Mouse (Mus musculus) mature B cell (primary cell): Measurements from ENCODE around the gene Magea6.
"Not testable (repeated sequence)": the region's sequence is repeated elsewhere in the genome, so short reads cannot be mapped to it uniquely, and the experiment has no call there.

Experiments
- in situ Hi-C: fragments of 300-500 bp; cut with MboI; formaldehyde crosslinking; loops from 2 replicates; pipeline ENCODE4 v1.14.3; 2019

Gene Magea6

DNA sequence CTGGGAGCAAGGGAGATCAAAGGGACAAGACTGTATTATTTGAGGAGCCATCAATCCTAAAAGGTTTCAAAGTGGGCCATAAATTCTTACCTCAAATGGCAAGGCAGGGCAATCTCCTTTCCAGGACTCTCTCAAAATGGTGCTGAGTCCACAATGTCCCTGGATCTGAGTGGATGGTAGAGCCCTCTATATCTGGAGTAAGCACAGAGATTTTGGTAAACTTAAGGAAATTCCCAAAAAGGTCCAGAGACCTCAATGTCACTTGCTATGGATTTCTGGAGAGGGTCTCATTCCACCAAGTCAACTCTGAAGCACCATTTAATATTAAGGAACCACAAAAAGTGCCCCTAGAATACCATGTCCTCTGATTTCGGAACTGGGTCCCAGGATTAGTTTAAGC lies at the start of gene Magea6:
Magea6 (minus strand) TSS at position 101 of the 400 bp plus-strand sequence.
- in situ Hi-C loops = not testable (repeated sequence)

GRCm38 (mm10) chrX:154949405-154949804 lies 13.6 kb upstream of the Magea6 start, which contains the start of gene Magea3:
Magea3 (minus strand) TSS chrX:154949505.
- in situ Hi-C loops = not testable (repeated sequence)

GRCm38 (mm10) chrX:154890167-154890566 lies 45.6 kb downstream of the Magea6 start, which contains the start of gene Cldn34b1:
Cldn34b1 (minus strand) TSS chrX:154890267.
- in situ Hi-C loops = not testable (repeated sequence)
